Comparison of ENCODE assay signal across 10 mouse cellular contexts in the genomic region with DNA sequence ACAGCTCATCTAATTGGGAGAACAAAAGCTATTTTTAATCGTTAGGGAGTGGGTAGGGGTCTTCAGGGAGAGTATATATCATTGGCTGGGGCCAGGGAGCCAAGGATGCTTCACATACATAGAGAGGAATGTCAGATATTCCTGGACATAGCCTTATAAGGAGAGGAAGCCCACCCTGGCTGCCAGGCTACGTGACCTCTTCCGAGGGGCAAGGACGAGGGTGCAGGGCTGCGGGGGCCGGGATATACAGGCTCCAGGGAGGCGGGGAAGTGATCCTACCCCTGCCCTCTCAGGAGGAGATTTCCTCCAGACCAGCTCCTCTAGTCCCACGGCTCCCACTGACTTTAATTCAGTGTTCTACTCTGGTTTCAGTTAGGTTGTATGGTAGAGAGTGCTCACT. TPM values are rescaled to one million over a fixed set of nuclear protein-coding genes. Genes with fewer than 3 reads are reported as not detected.
A peak's percentile ranks its signal among the peaks of the same experiment; 100 is the strongest.
DNase-seq lines count a peak whose midpoint lies in the region; ATAC-seq and TF ChIP-seq lines count a peak whose summit lies in the region.
"Had no signal": no experiment of that assay in that cellular context is flagged by ENCODE, and none has a peak within 500 bp of the region (broad histone marks: within the 10 kb centered on the region; RNA-seq: fewer than 3 reads in every experiment).

No protein-coding gene starts in this region.

- H3K4me1 ChIP-seq in heart, adult 2 months (ENCODE audit: control insufficient read depth, insufficient read depth, low read length): peaks cover 26% of the 10 kb centered on the region
- peaks cover 50% of the 10 kb centered on the region for H3K4me1 ChIP-seq in lung, embryonic 16.5 days (replicated peaks; ENCODE audit: control insufficient read depth, insufficient read depth, low read length)
- H3K4me1 ChIP-seq in limb, embryonic 10.5 days: peaks cover 40% of the 10 kb centered on the region

- no peak for DNase-seq in heart, adult 2 months
- no peak for DNase-seq in heart, adult 8-10 months (ENCODE audit: low spot score)
- no peak for DNase-seq in lung, postnatal 14 days
- DNase-seq in limb, embryonic 10.5 days (ENCODE audit: low spot score): no peak
- peak; percentile 62 for DNase-seq in yolk sac, embryonic 10.5 days (ENCODE audit: low spot score)
- no peak for DNase-seq in layer of hippocampus, postnatal 36 days
- DNase-seq in spleen, adult 18-20 months: no peak

- 26% methylated on average over 8 of the region's 8 CpGs for WGBS in heart, adult 2 months
- WGBS in lung, embryonic 16.5 days: 9% methylated on average over 8 of the region's 8 CpGs
- 22% methylated on average over 8 of the region's 8 CpGs for WGBS in limb, embryonic 10.5 days

- H3K9me3 ChIP-seq in lung, embryonic 16.5 days (ENCODE audit: control insufficient read depth, low read length): no peaks in the 10 kb centered on the region
- no peaks in the 10 kb centered on the region for H3K9me3 ChIP-seq in limb, embryonic 10.5 days (replicated peaks)

- peaks cover 19% of the 10 kb centered on the region for H3K36me3 ChIP-seq in heart, adult 2 months (ENCODE audit: control insufficient read depth, insufficient read depth, low read length)
- H3K36me3 ChIP-seq in lung, embryonic 16.5 days (ENCODE audit: control insufficient read depth, insufficient read depth, low read length): peaks cover 8% of the 10 kb centered on the region
- H3K36me3 ChIP-seq in limb, embryonic 10.5 days: peaks cover 61% of the 10 kb centered on the region

- no peak for TF ChIP-seq POLR2A in heart, adult 2 months (IDR thresholded peaks at IDR 0.05; ENCODE audit: insufficient read depth, low read depth, low read length)

- intact Hi-C loops in heart, adult 2 months (cut with DNase I): no loop called here

- peak overlapping the region; percentile 70 for H3K27ac ChIP-seq in heart, adult 2 months
- peak overlapping the region; percentile 95 for H3K27ac ChIP-seq in lung, embryonic 16.5 days (ENCODE audit: low read length)
- peak overlapping the region; percentile 81 for H3K27ac ChIP-seq in limb, embryonic 10.5 days
- H3K27ac ChIP-seq: left cerebral cortex, adult 2 months had no signal

- TF ChIP-seq CTCF in heart, adult 2 months (IDR thresholded peaks at IDR 0.05): no peak

- no peaks in the 10 kb centered on the region; the same call in 1 of the 2 replicates for H3K79me2 ChIP-seq in heart, adult 2 months (replicated peaks; ENCODE audit: control insufficient read depth, insufficient read depth, low read length)

- TF ChIP-seq EP300 in heart, adult 2 months (IDR thresholded peaks at IDR 0.05; ENCODE audit: insufficient read depth, low read depth, low read length): no peak

- H3K9ac ChIP-seq in heart, adult 2 months (ENCODE audit: low read depth, low read length): 0 out of 2 replicates have a peak overlapping the region, but pooled peaks have one; percentile 35
- 0 out of 2 replicates have a peak overlapping the region, but pooled peaks have one; percentile 14 for H3K9ac ChIP-seq in lung, embryonic 16.5 days (ENCODE audit: low read length)

- no peak overlapping the region for H3K4me3 ChIP-seq in heart, adult 2 months
- H3K4me3 ChIP-seq in lung, embryonic 16.5 days (ENCODE audit: low read length): no peak overlapping the region
- no peak overlapping the region for H3K4me3 ChIP-seq in limb, embryonic 10.5 days
- H3K4me3 ChIP-seq: left cerebral cortex, adult 2 months had no signal

- H3K4me2 ChIP-seq in lung, embryonic 16.5 days (ENCODE audit: low read depth, low read length): peak overlapping the region; percentile 23

- no peaks in the 10 kb centered on the region for H3K27me3 ChIP-seq in heart, adult 2 months (ENCODE audit: control insufficient read depth, insufficient read depth, low read length)
- H3K27me3 ChIP-seq in lung, embryonic 16.5 days (ENCODE audit: control insufficient read depth, insufficient read depth, low read depth, low read length): no peaks in the 10 kb centered on the region
- H3K27me3 ChIP-seq in limb, embryonic 10.5 days (ENCODE audit: low read depth, poor library complexity, severe bottlenecking): no peaks in the 10 kb centered on the region

- peak; percentile 61 for ATAC-seq in lung, embryonic 16.5 days (ENCODE audit: low read depth)
- ATAC-seq: midbrain, embryonic 16.5 days had no signal

RNA-seq across cellular contexts. Expression of a gene that starts 10.7 kb away (rescaled TPM):
- 100 to 1,000 TPM in 1 of 2 experiments, 10 to 100 TPM in 1; 98.9 to 116 TPM for total RNA-seq in heart, adult 2 months (2021)
- 34.0 and 53.7 TPM in 2 replicates for polyA plus RNA-seq in heart, adult 2 months (2012; rRNA removed)
- total RNA-seq in heart, adult 8-10 months (2022): 100 to 1,000 TPM; 103 to 124 (median 118) TPM
- polyA plus RNA-seq in lung, embryonic 16.5 days (2015; fragmentation: Nextera tagmentation; extraction: Ambion mirVana): 59.0 and 64.4 TPM in 2 replicates
- 30.3 and 35.6 TPM in 2 replicates for polyA plus RNA-seq in limb, embryonic 10.5 days (2016; fragmentation: Nextera tagmentation; extraction: Ambion mirVana)
- total RNA-seq in layer of hippocampus, postnatal 36 days (2021): 10 to 100 TPM; 29.0 to 30.9 TPM
